Mouse (Mus musculus) forebrain, embryonic 14.5 days (tissue): ENCODE measurements at regions not wholly inside any gene's neighbourhood (a gene's known extent, or its start where the extent isn't known, plus 50 kb on each side); places are given as distances from the start of the nearest gene placed in this dataset.
A peak's percentile ranks its signal among the peaks of the same experiment; 100 is the strongest.

Experiments
- ATAC-seq: fragments of 200-750 bp; cut with Nextera tagmentation; 2 replicates; pipeline ENCODE4 v1.8.0; 2017; ENCODE audit warnings: mild to moderate bottlenecking, moderate library complexity
- DNase-seq: peaks from one replicate; pipeline ENCODE4 v3.0.0-alpha.2; 2015; ENCODE audit warnings: low spot score
- H3K27ac ChIP-seq: fragments of 300-500 bp; sonication (generic); 2 replicates; pipeline ENCODE4 v1.5.1; 2014; ENCODE audit warnings: low read depth, mild to moderate bottlenecking, control low read depth, low read length, moderate library complexity
- H3K27me3 ChIP-seq: fragments of 300-500 bp; sonication (generic); replicated peaks from 2 replicates; pipeline ENCODE4 v1.6.1; 2014; ENCODE audit warnings: low read length, control low read depth, mixed read lengths; ENCODE audit not compliant: control insufficient read depth, insufficient read depth
- H3K36me3 ChIP-seq: fragments of 300-500 bp; sonication (generic); 2 replicates; pipeline ENCODE4 v1.6.1; 2014; ENCODE audit warnings: low read length, control low read depth; ENCODE audit not compliant: control insufficient read depth, insufficient read depth
- H3K4me1 ChIP-seq: fragments of 300-500 bp; sonication (generic); 2 replicates; pipeline ENCODE4 v1.6.1; 2014; ENCODE audit warnings: antibody characterized with exemption, low read length, control low read depth; ENCODE audit not compliant: control insufficient read depth, insufficient read depth
- H3K4me2 ChIP-seq: fragments of 300-500 bp; sonication (generic); 2 replicates; pipeline ENCODE4 v1.6.1; 2014; ENCODE audit warnings: mild to moderate bottlenecking, control low read depth, low read length
- H3K4me3 ChIP-seq: fragments of 300-500 bp; sonication (generic); 2 replicates; pipeline ENCODE4 v1.5.1; 2014; ENCODE audit warnings: low read depth, low read length, control low read depth
- H3K9ac ChIP-seq: fragments of 300-500 bp; sonication (generic); 2 replicates; pipeline ENCODE4 v1.6.1; 2014; ENCODE audit warnings: mild to moderate bottlenecking, low read length, control low read depth, moderate library complexity
- H3K9me3 ChIP-seq: fragments of 300-500 bp; sonication (generic); replicated peaks from 2 replicates; pipeline ENCODE4 v1.6.1; 2016; ENCODE audit warnings: low read length, control low read depth, mixed read lengths; ENCODE audit not compliant: control insufficient read depth
- WGBS: fragments of 180-500 bp; shearing (Covaris S2); extraction: QIAGEN DNeasy Blood & Tissue Kit; methylation state at CpG from one replicate; pipeline ENCODE4 v1.1.7; 2014; 5-methylcytosine and 5-hydroxymethylcytosine counted together

DNA sequence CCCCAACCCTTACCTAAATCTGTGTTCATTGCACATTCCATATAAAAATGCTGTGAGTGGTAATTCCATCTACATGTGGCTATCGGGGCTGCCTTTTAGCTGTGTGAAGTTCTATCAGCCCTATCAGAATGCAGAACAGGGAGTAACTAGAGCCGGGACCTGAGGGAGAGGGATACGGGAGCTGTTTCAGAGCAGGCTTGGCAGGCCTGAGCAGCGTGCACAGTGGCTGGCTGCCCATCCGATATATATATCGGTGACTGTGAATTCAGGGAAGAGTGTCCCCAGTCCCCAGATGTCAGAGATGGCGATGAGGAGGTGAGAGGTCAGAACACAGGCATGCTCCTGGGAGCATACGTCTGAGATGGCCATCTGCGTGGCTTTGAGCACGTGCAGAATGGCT is 79.0 kb downstream of the Arl4c start:
- DNase-seq = peak; percentile 48
- Histone ChIP-seq H3K4me2 (no peak overlapping the region), H3K27ac (peak overlapping the region; percentile 29; the same call in 1 of the 2 replicates), H3K9me3 (no peaks in the 10 kb centered on the region), H3K27me3 (no peaks in the 10 kb centered on the region), H3K4me1 (peaks cover 6% of the 10 kb centered on the region), H3K36me3 (no peaks in the 10 kb centered on the region), H3K9ac (no peak overlapping the region), H3K4me3 (no peak overlapping the region)
- peak; percentile 63; the same call in 1 of the 2 replicates for ATAC-seq
- 46% methylated on average over 10 of the region's 10 CpGs for WGBS

DNA sequence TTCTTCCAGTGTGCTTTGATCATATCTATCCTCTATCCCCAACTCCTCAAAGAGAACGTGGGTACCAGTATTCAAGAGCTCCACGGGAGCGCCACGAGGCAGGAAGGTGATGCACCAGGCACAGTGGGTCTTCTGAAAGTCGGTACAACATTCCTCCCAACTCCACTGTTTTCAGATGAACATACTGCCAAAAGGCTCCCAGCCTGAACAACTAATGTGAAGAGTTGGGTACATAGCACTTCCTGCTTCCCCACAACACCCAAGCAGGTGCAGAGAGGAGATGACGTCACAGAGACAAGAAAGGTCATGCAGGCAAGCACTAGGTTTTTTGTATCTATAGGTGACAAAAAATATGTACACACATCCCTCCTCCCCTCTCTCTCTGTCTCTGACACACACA is 79.7 kb downstream of the Arl4c start:
- Histone ChIP-seq H3K4me1 (peaks cover 6% of the 10 kb centered on the region), H3K27me3 (no peaks in the 10 kb centered on the region), H3K36me3 (no peaks in the 10 kb centered on the region), H3K9ac (no peak overlapping the region), H3K27ac (no peak overlapping the region), H3K9me3 (no peaks in the 10 kb centered on the region), H3K4me3 (no peak overlapping the region), H3K4me2 (no peak overlapping the region)
- ATAC-seq (no peak), DNase-seq (no peak)
- WGBS = 88% methylated on average over 6 of the region's 6 CpGs

DNA sequence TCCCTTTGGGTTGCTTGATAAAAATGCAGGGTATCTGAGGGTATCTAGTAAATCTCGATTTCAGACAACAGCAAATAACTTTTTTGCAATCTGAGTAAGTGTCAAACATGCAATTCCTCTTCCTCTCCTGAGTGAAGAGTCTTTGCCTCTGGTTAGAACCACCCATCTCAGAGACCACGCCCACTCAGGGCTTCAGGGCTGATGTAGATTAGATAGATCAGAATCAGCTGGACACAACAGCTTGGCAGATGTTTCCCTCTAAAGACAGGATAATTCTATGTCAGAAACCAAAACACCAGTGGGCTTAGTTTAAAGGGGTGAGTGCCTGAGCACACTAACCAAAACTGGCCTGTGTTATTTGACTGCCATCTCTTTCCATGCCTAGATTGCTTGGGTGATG is 80.8 kb downstream of the Arl4c start:
- ATAC-seq = no peak
- DNase-seq = no peak
- WGBS = 84% methylated on average over 2 of the region's 2 CpGs

DNA sequence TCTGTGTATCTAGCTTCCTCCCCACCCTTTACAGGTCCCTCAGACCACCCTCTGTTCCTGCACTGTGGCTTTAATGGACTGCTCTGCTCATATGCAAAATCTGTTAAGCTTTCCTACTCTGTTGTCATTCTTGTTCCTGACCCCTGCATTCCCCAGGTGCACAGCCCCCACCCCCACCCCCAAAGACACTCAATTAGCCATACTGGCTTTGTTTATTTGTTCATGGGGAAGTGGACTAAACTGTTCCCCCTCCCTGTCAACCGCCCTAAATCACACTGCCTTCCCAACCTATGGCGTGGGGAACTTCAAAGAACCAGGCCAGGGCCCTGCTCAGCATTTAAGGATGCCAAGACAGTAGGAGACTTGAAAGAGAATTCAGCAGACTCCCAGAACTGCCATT is 89.0 kb downstream of the Arl4c start:
- ATAC-seq (no peak), DNase-seq (no peak)
- Histone ChIP-seq H3K4me3 (no peak overlapping the region), H3K27ac (no peak overlapping the region), H3K9me3 (no peaks in the 10 kb centered on the region), H3K4me2 (no peak overlapping the region), H3K9ac (no peak overlapping the region), H3K27me3 (no peaks in the 10 kb centered on the region), H3K36me3 (no peaks in the 10 kb centered on the region), H3K4me1 (no peaks in the 10 kb centered on the region; the same call in 1 of the 2 replicates)
- WGBS = 11% methylated on average over 2 of the region's 2 CpGs

More for the DNA sequence above, 80.8 kb downstream of the Arl4c start:
- H3K9me3 ChIP-seq = no peaks in the 10 kb centered on the region
- no peak overlapping the region for H3K9ac ChIP-seq
- H3K4me3 ChIP-seq = no peak overlapping the region
- H3K27ac ChIP-seq = no peak overlapping the region
- H3K36me3 ChIP-seq = no peaks in the 10 kb centered on the region
- H3K27me3 ChIP-seq = no peaks in the 10 kb centered on the region
- no peak overlapping the region for H3K4me2 ChIP-seq
- peaks cover 6% of the 10 kb centered on the region for H3K4me1 ChIP-seq

DNA sequence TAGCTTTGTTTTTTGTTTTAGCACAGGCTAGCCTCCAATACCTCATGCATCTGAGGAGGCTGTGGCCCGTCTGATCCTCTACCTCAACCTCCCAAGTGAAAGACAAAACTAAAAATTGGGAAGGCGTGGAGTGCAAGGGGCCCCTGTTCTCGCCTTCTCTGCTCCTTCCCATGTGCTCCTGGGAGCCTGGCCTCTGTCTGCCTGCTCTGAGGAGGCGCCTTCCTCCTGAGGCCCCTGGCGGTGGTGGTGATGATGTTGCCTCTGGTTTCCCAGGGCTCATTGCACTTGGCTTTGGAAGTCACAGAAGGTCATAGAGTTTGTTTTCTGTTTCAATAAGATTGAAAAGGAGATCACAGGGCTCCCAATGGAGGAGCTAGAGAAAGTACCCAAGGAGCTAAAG is 90.8 kb downstream of the Arl4c start:
- H3K36me3 ChIP-seq = no peaks in the 10 kb centered on the region
- H3K9ac ChIP-seq = no peak overlapping the region
- no peak for DNase-seq
- H3K9me3 ChIP-seq = no peaks in the 10 kb centered on the region
- WGBS = 91% methylated on average over 5 of the region's 5 CpGs
- H3K4me1 ChIP-seq = no peaks in the 10 kb centered on the region; the same call in 1 of the 2 replicates
- H3K27me3 ChIP-seq = no peaks in the 10 kb centered on the region
- H3K4me2 ChIP-seq = no peak overlapping the region
- no peak for ATAC-seq
- H3K4me3 ChIP-seq = no peak overlapping the region
- H3K27ac ChIP-seq = no peak overlapping the region

DNA sequence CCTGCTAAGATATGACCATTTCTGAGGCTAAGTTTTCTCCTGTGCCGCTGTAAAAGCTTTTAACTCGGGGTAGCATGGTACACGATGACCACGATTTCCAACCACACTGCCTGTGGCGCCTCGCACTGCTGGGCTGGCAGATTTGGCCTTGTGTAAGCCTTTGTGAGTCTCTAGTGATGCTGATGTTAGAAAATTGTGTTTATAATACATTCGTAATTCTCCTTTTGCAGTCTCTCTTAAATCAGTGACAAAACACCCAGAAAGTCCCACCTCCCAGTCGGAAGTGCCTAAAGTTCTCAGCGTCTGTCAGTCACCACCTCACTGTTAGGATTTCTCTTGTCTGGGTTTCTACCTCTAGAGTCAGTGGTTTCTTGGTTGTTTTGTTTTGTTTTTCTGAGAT is 91.2 kb downstream of the Arl4c start:
- no peak overlapping the region for H3K4me3 ChIP-seq
- WGBS = 92% methylated on average over 9 of the region's 9 CpGs
- H3K9me3 ChIP-seq = no peaks in the 10 kb centered on the region
- no peak overlapping the region for H3K9ac ChIP-seq
- no peaks in the 10 kb centered on the region for H3K36me3 ChIP-seq
- no peaks in the 10 kb centered on the region; the same call in 1 of the 2 replicates for H3K4me1 ChIP-seq
- no peak for ATAC-seq
- no peaks in the 10 kb centered on the region for H3K27me3 ChIP-seq
- no peak for DNase-seq
- no peak overlapping the region for H3K4me2 ChIP-seq
- no peak overlapping the region for H3K27ac ChIP-seq

DNA sequence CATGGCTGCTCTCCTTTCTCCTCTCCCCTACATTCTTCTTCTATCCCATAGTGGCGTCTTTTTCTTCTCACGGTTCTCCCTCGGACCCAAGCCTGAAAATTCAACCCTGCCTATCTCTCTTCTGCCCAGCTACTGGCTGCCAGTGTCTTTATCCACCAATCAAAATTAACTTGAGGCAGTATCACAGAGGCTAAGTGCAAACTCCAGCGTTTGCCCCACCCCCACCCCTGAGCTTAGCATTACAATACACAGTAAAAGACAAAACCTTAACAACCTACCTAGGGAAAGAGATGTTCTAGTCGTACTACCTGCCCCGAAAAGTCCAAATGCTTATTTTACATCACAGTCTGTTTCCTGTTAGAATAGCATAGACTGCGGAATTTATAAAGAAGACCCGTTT is 93.2 kb downstream of the Arl4c start:
- Histone ChIP-seq H3K4me2 (no peak overlapping the region), H3K27me3 (no peaks in the 10 kb centered on the region), H3K4me1 (no peaks in the 10 kb centered on the region; the same call in 1 of the 2 replicates), H3K36me3 (no peaks in the 10 kb centered on the region), H3K9ac (no peak overlapping the region), H3K27ac (no peak overlapping the region), H3K9me3 (no peaks in the 10 kb centered on the region), H3K4me3 (no peak overlapping the region)
- WGBS = 48% methylated on average over 8 of the region's 8 CpGs
- ATAC-seq (no peak), DNase-seq (no peak)

DNA sequence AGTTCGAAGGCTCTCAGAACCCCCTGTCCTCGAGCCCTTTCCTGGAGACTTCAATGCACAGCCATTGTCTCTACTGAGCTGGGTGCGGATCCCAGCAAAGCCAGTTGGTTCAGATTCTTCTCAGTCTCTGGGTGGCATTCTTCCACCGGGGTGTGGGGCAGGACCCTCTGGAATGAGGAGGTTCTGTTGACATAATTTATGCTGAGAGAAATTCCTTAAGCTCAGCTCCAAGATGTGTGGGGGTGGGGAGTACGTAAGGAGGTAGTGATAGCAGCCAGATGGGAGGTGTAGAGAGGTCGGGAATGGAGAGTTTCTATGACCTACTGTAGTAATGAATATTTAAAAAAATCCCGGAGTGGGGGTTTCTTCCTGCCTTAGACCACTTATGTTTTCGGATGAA is 93.8 kb downstream of the Arl4c start:
- WGBS = 55% methylated on average over 8 of the region's 8 CpGs
- no peak overlapping the region for H3K4me3 ChIP-seq
- H3K27ac ChIP-seq = no peak overlapping the region
- no peak overlapping the region for H3K9ac ChIP-seq
- DNase-seq (no peak), ATAC-seq (no peak)
- no peaks in the 10 kb centered on the region; the same call in 1 of the 2 replicates for H3K4me1 ChIP-seq
- H3K27me3 ChIP-seq = no peaks in the 10 kb centered on the region
- H3K36me3 ChIP-seq = no peaks in the 10 kb centered on the region
- H3K9me3 ChIP-seq = no peaks in the 10 kb centered on the region
- no peak overlapping the region for H3K4me2 ChIP-seq

DNA sequence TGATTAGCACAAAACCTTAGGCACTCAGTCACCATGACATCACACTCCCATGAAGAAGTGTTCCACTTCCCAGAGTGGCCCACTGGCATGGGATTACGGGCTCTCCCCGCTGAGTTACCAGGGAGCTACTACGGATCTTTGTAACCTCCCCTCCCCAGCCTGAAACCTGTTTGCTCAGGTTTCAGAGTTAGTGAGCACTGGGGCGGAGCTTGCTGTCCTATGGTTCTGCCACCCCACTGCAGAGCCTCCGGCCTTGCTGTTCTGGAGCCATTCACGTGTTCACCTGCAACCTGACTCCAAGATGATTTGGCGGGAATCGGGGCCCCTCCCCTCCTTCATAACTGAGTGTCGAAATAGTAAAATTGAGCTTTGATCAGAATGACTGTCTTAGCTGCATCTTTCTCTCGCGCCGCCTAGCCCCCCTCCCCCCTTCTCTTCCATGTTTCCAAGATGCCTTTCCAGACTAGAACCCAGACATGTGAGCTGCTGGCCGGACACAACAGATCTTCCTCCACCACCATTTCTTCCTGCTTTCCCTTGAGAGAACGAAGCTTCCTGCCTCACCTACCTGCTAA is 95.8 kb upstream of the Glrp1 start:
- no peaks in the 10 kb centered on the region for H3K4me1 ChIP-seq
- H3K4me2 ChIP-seq = no peak overlapping the region
- no peak overlapping the region for H3K4me3 ChIP-seq
- H3K9ac ChIP-seq = no peak overlapping the region
- no peaks in the 10 kb centered on the region for H3K9me3 ChIP-seq
- no peaks in the 10 kb centered on the region for H3K36me3 ChIP-seq
- 58% methylated on average over 14 of the region's 14 CpGs for WGBS
- H3K27ac ChIP-seq = no peak overlapping the region
- H3K27me3 ChIP-seq = no peaks in the 10 kb centered on the region
- ATAC-seq (no peak), DNase-seq (no peak)
